7 mouse cellular contexts compared by ENCODE assay signal in genomic region chr13:42048991-42049773, GRCm38 (mm10). TPM values are rescaled to one million over a fixed set of nuclear protein-coding genes. Genes with fewer than 3 reads are reported as not detected.
DNase-seq lines count a peak whose midpoint lies in the region; ATAC-seq and TF ChIP-seq lines count a peak whose summit lies in the region.

No protein-coding gene starts in this region.

- peak; percentile 79 for DNase-seq in adipocyte (ENCODE audit: low spot score)
- DNase-seq in gastrocnemius, postnatal 14 days = peak; percentile 88
- peak; percentile 83 for DNase-seq in intestine, embryonic 14.5 days (ENCODE audit: low spot score)
- peak; percentile 22 for DNase-seq in spleen, adult 12 weeks (ENCODE audit: low spot score)

- peaks cover 1% of the 10 kb centered on the region; the same call in 1 of the 2 replicates for H3K4me1 ChIP-seq in cortical plate, adult 2 months (ENCODE audit: control insufficient read depth, insufficient read depth, low read length)
- H3K4me1 ChIP-seq in intestine, embryonic 14.5 days (replicated peaks; ENCODE audit: control insufficient read depth, insufficient read depth, low read length) = peaks cover 11% of the 10 kb centered on the region
- H3K4me1 ChIP-seq in limb, embryonic 12.5 days (replicated peaks) = peaks cover 18% of the 10 kb centered on the region
- peaks cover 30% of the 10 kb centered on the region for H3K4me1 ChIP-seq in midbrain, embryonic 13.5 days (replicated peaks)

- H3K4me3 ChIP-seq in cortical plate, adult 2 months (ENCODE audit: insufficient read depth, low read length) = peak overlapping the region; percentile 25
- peak overlapping the region; percentile 85 for H3K4me3 ChIP-seq in intestine, embryonic 14.5 days (ENCODE audit: low read depth, low read length)
- peak overlapping the region; percentile 69 for H3K4me3 ChIP-seq in limb, embryonic 12.5 days (replicated peaks)
- H3K4me3 ChIP-seq in midbrain, embryonic 13.5 days (replicated peaks) = peak overlapping the region; percentile 57

- no peaks in the 10 kb centered on the region for H3K36me3 ChIP-seq in intestine, embryonic 14.5 days (ENCODE audit: control insufficient read depth, insufficient read depth, low read length)
- H3K36me3 ChIP-seq in limb, embryonic 12.5 days = no peaks in the 10 kb centered on the region
- H3K36me3 ChIP-seq in midbrain, embryonic 13.5 days = no peaks in the 10 kb centered on the region

- WGBS in intestine, embryonic 14.5 days = under 1% methylated on average over 38 of the region's 48 CpGs
- under 1% methylated on average over 48 of the region's 48 CpGs for WGBS in limb, embryonic 12.5 days
- WGBS in midbrain, embryonic 13.5 days = under 1% methylated on average over 43 of the region's 48 CpGs

- H3K27me3 ChIP-seq in intestine, embryonic 14.5 days (replicated peaks; ENCODE audit: control insufficient read depth, insufficient read depth, low read length) = no peaks in the 10 kb centered on the region
- no peaks in the 10 kb centered on the region for H3K27me3 ChIP-seq in limb, embryonic 12.5 days
- no peaks in the 10 kb centered on the region; the same call in 1 of the 2 replicates for H3K27me3 ChIP-seq in midbrain, embryonic 13.5 days

- peak overlapping the region; percentile 85 for H3K9ac ChIP-seq in intestine, embryonic 14.5 days (ENCODE audit: low read length)
- peak overlapping the region; percentile 79 for H3K9ac ChIP-seq in limb, embryonic 12.5 days (replicated peaks)
- H3K9ac ChIP-seq in midbrain, embryonic 13.5 days (replicated peaks) = peak overlapping the region; percentile 80

- peak overlapping the region; percentile 72 for H3K27ac ChIP-seq in cortical plate, adult 2 months (ENCODE audit: insufficient read depth, low read length)
- peak overlapping the region; percentile 92 for H3K27ac ChIP-seq in intestine, embryonic 14.5 days (ENCODE audit: low read depth)
- peak overlapping the region; percentile 84 for H3K27ac ChIP-seq in limb, embryonic 12.5 days
- H3K27ac ChIP-seq in midbrain, embryonic 13.5 days = peak overlapping the region; percentile 62

- ATAC-seq in intestine, embryonic 14.5 days (replicated peaks; ENCODE audit: low FRiP score, low TSS enrichment, low read depth) = no peak
- ATAC-seq in limb, embryonic 12.5 days (ENCODE audit: insufficient number of reproducible peaks, insufficient read depth, low FRiP score, low TSS enrichment, low read depth) = peak; percentile 4; the same call in 1 of the 2 replicates
- ATAC-seq in midbrain, embryonic 13.5 days = peak; percentile 15; the same call in 1 of the 2 replicates

- no peaks in the 10 kb centered on the region for H3K9me3 ChIP-seq in intestine, embryonic 14.5 days (ENCODE audit: control insufficient read depth, low read length)
- no peaks in the 10 kb centered on the region for H3K9me3 ChIP-seq in limb, embryonic 12.5 days
- H3K9me3 ChIP-seq in midbrain, embryonic 13.5 days = no peaks in the 10 kb centered on the region

- TF ChIP-seq POLR2A in cortical plate, adult 2 months (IDR thresholded peaks at IDR 0.05; ENCODE audit: extremely low read depth, insufficient read depth, low read length) = no peak

- peak overlapping the region; percentile 72 for H3K4me2 ChIP-seq in intestine, embryonic 14.5 days (ENCODE audit: low read length)
- H3K4me2 ChIP-seq in limb, embryonic 12.5 days = peak overlapping the region; percentile 74
- H3K4me2 ChIP-seq in midbrain, embryonic 13.5 days (replicated peaks) = peak overlapping the region; percentile 87

- intact Hi-C loops in gastrocnemius, postnatal 14 days (cut with DNase I; ENCODE audit: low total_unique reads) = no loop called here

- no peak for TF ChIP-seq CTCF in cortical plate, adult 2 months (IDR thresholded peaks at IDR 0.05; ENCODE audit: extremely low read depth, insufficient read depth, low read length)

RNA-seq across cellular contexts. Expression of gene Hivep1, which starts 2.6 kb away (rescaled TPM):
- polyA plus RNA-seq in cortical plate, adult 2 months (2012; rRNA removed) = 33.2 and 35.7 TPM in 2 replicates
- 10 to 100 TPM; 12.1 to 16.2 TPM for total RNA-seq in gastrocnemius, postnatal 14 days (2021)
- polyA plus RNA-seq in intestine, embryonic 14.5 days (2014; fragmentation: Nextera tagmentation; extraction: Ambion mirVana) = 9.6 and 10.0 TPM in 2 replicates
- polyA plus RNA-seq in limb, embryonic 12.5 days (2016; fragmentation: Nextera tagmentation; extraction: Ambion mirVana) = 12.9 and 13.2 TPM in 2 replicates
- polyA plus RNA-seq in midbrain, embryonic 13.5 days (2015; fragmentation: Nextera tagmentation; extraction: Ambion mirVana) = 18.7 and 20.5 TPM in 2 replicates

Comparison
In these comparisons a context has a peak if more than half of its experiments do, and no peak if none do; other contexts are left out.
1. DNase-seq: peak in every context shown above with its lines; median percentile 88 in gastrocnemius, postnatal 14 days; 83 in intestine, embryonic 14.5 days; 79 in adipocyte; 22 in spleen, adult 12 weeks.
2. H3K4me3 ChIP-seq: peak in every context shown above with its lines; median percentile 85 in intestine, embryonic 14.5 days; 69 in limb, embryonic 12.5 days; 57 in midbrain, embryonic 13.5 days; 25 in cortical plate, adult 2 months.